Mouse (Mus musculus) ES-Bruce4 (cell line): ENCODE measurements around the gene Lrr1.

Experiments used
- CTCF ChIP-seq: IDR thresholded peaks from one replicate; pipeline ENCODE4 v1.8.1; 2011; ENCODE audit warnings: low read depth, low read length
- EP300 ChIP-seq: IDR thresholded peaks from 2 replicates; pipeline ENCODE4 v1.6.1; 2011; ENCODE audit warnings: low read depth, low read length; ENCODE audit not compliant: insufficient read depth
- POLR2A ChIP-seq: IDR thresholded peaks from one replicate; pipeline ENCODE4 v1.8.1; 2011; ENCODE audit warnings: low read length; ENCODE audit not compliant: insufficient read depth

DNA sequence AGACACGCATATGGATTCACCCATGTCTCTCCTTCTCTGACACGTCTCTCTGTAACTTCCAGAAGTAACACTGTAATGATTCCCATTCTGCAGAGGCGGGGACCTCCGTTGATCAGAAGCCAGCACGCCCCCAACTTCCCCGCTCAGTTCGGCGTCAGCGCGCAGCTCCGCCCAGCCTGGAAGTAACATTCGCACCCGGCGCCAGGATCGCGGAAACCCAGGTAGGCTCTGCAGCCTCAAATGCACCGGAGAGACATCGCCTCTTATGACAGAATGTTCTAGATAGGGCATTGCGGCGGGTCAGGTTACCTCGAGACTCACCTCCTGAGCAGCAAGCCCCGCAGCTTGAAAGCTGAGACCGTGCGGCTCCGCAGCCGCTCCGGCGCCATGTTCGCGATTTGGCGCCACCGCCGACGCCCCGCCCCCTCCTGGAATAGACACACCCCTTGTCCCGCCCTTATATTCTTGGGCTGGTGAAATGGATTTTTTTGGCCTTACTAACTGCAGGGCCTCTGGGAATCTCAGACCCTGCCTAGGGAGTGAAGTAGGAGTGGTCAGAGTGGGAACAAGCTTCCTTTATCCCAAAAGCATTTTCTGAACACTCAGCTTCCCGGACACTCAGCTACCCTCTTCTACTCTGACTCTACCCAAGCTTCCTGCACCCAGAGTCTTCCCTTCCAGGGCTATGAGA lies 59.3 kb downstream of the Lrr1 start, which contains the start of gene Pole2:
- TF ChIP-seq EP300: no peak
- peak; percentile 50 for TF ChIP-seq POLR2A
- TF ChIP-seq CTCF: no peak
